Mouse (Mus musculus) heart, postnatal 14 days (tissue): ENCODE measurements at regions not wholly inside any gene's neighbourhood (a gene's known extent, or its start where the extent isn't known, plus 50 kb on each side); places are given as distances from the start of the nearest gene placed in this dataset.
A peak's percentile ranks its signal among the peaks of the same experiment; 100 is the strongest.

Experiments
- DNase-seq, 2 experiments: peaks; one replicate each; pipeline ENCODE4 v3.0.0; 2021 to 2022
- intact Hi-C: fragments of 180-260 bp; cut with DNase I; formaldehyde crosslinking; loops from one replicate; pipeline ENCODE4 v1.15.1; 2025

DNA sequence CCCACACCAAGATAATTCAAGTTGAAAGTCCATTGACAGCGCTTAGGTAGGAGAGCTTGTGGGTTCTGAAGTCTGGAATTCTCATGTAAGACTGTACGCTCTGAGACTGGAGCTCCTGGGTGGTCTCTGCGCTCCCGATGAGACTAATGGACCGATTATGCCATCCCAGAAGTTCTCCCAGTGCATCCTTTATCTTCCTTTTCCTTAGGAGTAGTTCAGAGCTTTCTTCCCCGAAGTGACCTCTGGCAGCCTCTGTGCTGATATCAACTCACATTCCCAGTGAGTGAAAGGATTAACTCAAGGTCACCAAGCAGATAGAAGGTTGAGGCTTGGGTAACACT, 320.7 kb upstream of the Jarid2 start:
- intact Hi-C loops = no loop called here
- no peak for DNase-seq

DNA sequence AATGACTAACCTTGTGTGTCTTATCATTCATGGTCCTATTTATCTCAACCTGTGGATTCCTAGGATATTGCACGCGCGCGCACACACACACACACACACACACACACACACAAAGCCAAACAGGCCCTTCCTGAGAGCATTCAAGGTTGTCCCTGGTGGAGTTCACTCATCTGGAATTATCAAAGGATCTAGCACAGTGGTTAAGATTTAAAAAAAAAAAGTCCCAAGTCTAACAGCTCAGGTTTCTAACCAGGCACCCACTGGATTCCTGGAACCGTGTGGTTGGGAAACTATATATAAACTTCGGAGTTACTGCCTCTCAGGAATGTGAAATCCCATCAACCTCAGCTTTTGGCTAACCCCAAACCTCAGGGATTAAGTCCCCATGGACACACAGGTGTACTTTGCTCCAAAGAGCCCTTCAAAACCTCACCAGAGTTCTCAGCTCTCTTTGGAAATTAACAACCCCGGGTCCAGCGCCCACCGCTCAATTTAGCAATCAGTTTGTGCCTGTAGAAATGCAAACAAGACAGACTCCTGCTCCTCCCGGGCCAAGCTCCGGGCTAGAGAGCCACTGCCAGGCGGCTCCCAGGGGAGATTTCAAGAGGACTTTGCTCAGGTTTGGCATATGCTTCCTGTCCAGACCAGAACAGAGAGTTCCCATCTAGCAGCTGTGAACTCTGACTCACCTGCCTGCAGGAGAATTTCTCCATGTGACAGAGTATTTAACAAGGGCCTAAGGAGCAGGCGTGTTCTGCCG, 320.1 kb upstream of the Jarid2 start:
- DNase-seq = peak; percentile 51 to 55
- intact Hi-C loops = no loop called here

DNA sequence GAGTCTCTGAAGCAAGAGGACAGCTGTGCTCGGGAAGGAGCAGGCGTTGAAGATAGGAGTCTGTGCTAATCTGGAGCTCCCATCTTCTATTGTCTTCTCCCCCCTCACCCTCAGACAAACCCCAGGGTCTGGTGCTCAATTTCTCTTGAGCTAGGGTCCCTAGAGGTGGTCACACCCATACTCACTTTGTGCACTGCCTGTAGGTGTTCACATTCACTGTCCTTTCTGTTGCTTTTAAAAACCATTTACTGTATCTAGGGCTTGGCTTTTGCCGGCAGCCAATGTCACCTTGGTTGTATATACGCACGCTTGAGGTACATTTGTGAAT, 319.6 kb upstream of the Jarid2 start:
- intact Hi-C loops = loop anchor here (5.0 kb wide), 1 partner anchor 318 kb away; the partner anchor contains the start of gene Jarid2
- DNase-seq = no peak

DNA sequence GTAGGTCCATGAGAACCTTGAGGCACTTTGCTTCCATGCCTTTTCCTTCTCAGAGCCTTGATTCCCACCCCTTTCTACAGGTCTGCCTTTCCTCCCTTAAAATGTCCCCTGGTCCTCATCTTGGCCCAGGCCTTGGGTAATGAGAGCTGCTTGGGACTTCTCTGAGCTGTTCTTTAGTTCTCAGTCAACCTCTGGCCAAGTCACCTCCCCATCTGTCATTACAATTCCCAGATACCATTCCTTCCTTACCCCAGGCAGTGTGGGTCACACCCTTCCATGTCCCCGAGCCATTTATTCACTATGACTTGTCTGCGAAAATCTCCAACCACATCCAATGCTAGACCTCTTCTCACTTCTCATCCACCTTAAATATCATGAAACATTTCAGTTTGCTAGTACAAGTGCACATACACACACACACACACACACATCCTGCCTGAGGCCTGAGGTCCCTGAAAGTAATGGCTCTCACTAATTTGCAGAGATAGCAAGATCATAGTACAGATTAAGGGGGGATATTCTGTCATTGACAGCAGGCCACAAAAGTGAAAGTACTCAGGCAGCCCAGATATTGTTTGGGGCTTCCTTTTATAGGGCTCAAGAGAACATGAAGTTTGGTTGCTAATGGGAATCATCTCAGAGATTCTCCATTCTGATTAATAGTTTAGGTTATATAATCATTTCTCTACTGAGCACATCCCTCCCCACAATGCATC, 317.3 kb upstream of the Jarid2 start:
- intact Hi-C loops = loop anchor here (5.0 kb wide), 1 partner anchor 315 kb away; the partner anchor contains the start of gene Jarid2
- DNase-seq = no peak

DNA sequence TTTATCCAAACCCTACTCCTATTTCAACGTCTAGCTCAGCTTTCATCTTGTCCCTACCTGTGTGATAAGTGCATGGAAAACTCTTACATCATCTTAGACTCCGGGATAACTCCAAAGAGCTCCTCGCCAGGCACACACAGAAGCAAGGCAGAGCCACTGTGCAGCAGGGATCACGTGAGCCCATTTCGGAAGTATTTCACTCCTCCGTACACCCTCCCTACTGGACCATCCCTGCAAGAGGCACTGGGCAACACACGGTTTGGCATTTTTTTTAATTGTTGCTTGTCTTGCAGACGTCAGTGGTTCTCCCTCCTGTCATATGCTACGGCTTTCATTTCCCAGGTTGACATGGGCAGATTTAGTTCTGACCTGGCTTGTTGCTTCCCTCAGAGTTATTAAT, 316.0 kb upstream of the Jarid2 start:
- DNase-seq = no peak
- intact Hi-C loops = loop anchor here (5.0 kb wide), 1 partner anchor 314 kb away; the partner anchor contains the start of gene Jarid2

DNA sequence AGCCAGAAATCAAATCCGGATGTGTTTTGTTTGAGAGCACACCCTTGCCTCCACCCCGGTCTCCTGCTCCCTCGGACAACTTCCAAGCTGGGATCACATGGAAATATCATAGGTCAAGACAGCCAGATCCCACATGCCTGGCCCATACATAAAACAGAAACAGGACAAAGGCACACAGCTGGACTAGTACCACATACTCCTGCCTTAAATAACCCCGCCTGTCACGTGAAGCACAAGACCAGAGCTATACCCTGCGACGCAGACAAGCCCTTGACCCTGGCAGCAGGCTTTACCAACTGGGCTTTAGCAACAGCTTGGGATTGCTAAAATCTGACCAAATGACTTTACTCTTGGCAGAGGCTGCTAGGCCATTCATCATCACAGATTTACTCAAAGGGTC, 313.3 kb upstream of the Jarid2 start:
- intact Hi-C loops = no loop called here

DNA sequence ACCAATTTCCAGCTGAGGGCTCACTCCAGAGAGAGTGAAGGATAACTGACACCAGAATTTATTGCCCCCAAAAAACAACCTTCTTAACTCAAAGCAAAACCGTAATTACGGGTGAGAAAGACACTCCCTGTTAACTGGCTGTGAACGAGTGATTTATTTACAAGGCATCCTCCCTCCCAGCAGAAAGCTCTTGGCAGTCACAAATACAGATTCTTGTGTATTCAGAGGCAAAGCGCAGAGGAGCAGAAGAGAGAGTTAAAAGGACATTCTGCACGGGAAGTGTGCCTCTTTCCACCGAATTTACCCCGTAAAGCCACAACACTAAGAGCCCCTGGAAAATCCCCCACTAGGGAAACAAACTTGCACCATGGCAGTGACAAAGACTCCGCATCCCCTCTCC, 312.3 kb upstream of the Jarid2 start:
- no peak for DNase-seq
- intact Hi-C loops = no loop called here

More for the DNA sequence above, 313.3 kb upstream of the Jarid2 start:
- DNase-seq = peak in 1 of 2 experiments; percentile 38

DNA sequence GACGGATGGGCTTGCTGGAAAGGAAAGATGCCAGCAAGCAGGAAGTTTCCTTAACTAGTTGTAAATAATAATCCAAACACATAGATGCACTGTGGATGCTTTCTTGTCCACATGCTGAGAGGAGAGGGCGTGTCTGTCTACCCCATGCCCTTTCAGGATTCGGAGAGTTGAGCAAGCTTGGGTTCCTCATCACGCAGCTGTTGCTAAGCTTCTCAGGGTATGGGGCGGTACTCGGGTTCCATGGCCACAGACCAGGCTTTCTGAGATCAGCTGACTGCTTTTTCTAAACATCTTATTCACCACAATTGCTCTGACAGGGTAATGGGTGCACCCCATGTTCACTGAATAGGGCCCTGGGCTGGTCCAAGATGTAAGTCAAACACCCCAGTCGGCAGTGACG, 310.2 kb upstream of the Jarid2 start:
- intact Hi-C loops = no loop called here
- DNase-seq = no peak

DNA sequence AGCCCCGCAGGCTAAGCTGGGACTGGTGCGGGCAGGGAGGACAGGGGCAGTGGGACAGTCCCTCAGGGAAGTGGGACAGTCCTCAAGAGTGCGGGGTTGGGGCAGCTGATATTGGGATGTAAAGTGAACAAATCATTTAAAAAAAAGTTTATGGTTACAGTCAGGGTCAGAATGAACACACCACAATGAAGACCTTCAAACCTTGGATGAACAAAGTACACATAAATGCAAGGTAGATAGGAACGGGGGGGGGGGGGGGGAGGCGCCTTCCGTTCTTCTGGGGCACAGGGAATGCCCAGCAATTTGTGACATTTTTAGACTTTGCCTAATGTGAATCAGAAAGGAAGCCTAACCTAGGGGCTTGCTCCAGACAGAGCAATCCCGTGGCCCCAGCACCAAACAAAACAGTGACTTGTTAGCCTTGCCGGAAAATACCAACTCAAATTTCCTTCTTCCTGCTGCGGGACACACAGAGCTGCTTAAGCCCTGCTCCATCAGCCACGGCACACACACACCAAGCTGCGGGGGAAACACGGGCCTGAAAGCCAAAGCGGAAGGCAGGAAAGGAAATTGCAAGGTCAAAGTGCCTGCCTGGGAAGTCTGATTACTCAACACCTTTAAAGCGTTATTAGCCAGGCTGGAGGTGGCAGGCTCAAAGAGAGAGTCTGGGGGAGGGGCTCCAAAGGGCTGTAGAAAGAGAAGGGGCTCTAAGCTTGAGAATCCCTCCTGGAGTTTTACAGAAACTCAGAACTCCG, 309.6 kb upstream of the Jarid2 start:
- intact Hi-C loops = no loop called here

DNA sequence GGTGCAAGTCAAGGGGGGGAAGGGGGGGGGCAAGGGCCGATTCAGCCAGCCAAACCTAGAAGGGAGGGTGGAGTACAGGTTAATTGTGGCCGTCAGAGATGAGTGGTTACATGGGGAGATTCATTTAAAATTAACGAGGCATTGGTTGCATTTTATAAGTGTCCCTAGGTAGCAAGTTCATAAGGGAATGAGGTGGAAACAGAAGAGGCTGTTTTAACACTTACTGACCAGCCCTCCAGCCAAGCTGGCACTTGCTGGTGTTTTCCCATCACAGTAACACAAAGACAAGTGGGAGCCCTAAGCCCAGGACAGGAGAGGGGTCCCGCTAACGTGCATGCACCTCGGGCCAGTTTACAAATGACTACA, 309.1 kb upstream of the Jarid2 start:
- DNase-seq = no peak
- intact Hi-C loops = no loop called here

More for the DNA sequence above, 309.6 kb upstream of the Jarid2 start:
- peak; percentile 33 to 41 for DNase-seq

DNA sequence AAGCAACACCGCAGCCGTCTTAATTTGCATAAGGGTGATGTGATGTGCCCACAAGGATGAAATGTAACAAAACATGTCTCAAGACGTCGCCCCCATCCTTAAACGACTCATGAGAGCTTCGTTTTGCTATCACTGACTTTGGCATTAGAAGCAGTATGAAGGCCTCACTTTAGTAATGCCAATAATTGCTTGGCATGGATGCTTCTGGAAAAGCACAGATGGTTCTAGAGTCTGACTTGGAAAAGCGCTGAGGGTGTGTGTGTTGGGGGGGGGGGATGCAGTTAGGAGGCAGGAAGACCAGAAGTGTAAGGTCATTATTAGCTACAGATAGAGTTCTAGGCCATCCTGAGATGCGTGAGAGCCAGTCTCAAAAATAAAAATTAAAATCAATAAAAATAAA, 308.3 kb upstream of the Jarid2 start:
- intact Hi-C loops = no loop called here
- no peak for DNase-seq

DNA sequence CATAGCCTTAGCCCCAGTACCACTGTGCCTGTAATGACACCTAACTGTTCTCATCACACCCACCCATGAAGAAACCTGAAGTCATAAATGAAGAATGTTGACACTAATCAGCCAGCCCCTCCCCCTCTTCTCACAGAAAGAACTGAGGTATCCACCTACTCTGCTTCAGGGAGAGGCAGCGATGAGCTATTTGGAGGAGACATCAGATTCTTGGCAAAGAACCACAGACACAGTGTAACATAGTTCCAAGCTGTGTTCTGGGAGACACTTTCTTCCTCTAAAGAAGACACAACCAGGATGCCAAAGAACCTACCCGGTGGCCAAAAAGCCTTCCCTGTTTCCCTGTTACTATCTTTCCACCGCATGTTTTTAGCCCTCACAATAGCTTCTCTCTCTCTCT, 307.8 kb upstream of the Jarid2 start:
- intact Hi-C loops = no loop called here
- DNase-seq = no peak

DNA sequence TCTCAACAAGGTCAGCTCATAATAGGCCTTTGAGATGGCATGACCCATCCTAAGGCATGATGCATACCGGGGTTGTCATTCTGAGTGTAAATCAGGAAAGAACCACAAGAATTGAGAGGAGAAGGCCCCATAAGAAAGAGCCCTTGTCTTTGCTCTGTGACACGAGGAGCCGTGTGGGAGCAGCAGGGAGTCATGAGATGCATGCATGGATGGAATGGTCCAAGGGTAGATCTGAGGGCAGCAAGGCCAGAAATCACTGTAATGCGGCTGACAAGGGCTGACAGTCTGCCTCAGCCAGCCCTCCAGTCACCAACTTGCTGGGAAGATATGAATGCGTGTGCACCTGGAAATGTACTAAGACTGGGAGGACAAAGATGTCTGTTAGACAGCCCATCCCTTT, 307.4 kb upstream of the Jarid2 start:
- intact Hi-C loops = no loop called here
- no peak for DNase-seq

DNA sequence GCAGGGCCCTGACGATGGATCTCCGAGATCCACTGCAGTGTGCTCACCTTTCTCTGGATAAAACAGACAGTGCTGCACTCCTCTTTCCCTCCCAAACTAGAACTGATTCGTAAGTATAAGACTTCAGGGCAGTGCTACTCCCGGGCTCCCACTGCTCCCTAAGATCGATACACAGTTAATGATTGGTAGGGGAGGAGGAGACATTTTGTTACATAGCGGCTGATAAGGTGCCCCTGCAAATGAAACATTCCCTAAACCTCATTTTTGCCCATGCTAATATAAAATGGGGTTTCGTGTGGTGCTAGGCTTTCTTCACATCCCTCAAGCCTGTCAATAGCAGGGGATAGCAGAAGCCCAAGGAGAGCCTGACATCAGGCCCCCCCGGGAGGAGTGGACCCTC, 298.8 kb upstream of the Jarid2 start:
- intact Hi-C loops = no loop called here
- no peak for DNase-seq

DNA sequence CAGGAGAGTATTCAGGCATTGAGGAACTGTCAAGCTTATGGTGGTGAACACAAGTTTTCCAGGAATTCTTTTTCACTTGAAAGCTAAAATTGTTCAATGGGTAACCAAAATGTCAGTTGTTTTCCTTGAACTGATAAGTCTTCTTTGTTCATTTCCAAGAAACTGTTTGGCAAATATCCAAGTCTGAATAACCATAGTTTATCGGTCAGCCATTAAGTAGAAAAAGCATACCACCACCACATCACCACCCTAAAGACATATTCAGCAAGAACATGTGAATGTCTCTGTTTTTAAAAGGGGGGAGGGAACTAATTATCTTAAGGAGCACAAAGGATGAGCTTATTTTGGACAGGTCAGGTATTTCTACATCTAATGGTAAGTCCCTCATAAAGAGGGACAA, 291.6 kb upstream of the Jarid2 start:
- intact Hi-C loops = no loop called here
- no peak for DNase-seq

DNA sequence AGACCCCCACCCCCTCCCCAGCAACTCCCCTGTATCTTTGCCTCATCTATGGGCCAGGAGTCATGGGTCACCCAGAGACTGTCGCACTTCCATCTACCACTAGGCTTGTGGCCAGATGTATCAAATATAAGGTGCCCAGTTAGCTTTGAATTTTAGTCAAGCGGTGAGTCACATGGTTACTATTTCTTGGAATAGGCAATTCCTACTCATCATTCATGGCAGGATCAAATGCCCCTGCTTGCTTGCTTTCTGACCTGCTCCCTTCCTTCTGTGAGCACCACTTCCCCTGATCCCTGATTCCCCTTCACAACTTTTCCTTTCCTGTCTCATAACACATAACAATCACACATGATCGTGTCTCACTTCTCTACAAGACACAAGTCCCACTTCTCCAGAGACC, 288.2 kb upstream of the Jarid2 start:
- intact Hi-C loops = no loop called here
- DNase-seq = no peak

DNA sequence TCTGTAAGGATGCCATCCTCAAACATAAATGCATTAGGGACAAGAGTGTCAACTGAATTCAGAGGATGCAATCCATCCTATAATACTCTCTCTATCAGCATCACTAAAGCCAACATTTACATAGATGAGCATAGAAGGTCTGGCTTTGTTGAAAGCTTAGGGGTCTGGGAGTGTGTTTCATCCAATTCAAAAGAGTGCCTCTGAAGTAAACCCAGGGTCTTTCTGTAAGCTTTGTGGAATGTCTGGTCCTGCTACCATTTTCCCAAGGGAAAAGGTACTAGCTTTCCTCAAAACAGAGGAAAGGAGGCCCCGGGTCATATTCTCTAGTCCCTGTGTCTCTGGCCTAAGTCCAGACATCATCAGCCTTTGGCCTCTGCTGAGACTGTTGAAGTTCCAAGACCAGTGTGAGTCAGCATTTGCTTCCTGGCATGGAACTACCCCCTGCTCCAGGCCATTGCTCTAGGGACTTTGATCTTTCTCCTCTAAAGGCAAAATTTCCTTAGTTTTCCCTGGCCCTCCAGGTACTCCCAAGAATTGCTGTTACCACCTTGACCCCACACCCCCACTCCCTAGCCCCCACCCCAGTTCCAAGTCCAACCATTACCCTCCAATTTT, 280.0 kb upstream of the Jarid2 start:
- intact Hi-C loops = no loop called here
- DNase-seq = peak; percentile 34 to 55

DNA sequence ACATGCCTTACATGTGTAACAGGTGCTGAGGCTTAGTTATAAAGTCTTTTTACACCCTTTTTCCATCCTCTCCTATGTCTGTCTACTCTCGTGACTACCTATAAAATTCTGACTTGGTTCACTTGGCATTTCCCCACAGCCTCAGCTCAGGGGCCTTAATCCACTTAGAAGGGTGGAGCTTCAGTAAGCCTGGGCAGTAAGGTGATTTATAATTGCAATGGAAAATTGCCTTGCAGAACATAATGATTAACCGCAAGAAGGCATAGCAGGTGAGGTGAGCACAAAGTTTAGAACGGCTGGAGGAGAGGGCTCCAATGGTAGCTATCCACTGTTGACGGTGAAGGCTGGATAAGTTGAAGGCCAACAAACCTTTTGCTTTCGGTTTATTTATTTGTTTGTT, 278.1 kb upstream of the Jarid2 start:
- intact Hi-C loops = no loop called here
- no peak for DNase-seq

DNA sequence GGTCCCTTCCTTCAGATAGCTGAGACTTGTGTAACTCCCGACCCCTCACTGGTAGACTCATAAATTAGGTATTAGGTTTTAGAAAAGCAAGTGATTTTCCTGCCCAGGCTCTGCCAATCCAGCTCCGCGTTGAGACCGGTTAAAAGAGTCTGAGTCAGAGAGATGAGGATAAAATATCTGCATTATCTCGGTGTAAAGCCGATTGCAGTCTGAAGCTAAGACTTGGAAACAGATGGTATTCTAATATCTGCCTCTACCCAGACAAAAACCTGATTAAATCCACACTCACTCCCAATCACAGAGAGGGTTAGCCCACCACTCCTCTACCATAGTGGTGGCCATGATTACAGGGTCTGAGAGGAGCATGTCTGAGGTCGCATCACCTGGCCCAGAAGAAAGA, 276.1 kb upstream of the Jarid2 start:
- intact Hi-C loops = no loop called here

DNA sequence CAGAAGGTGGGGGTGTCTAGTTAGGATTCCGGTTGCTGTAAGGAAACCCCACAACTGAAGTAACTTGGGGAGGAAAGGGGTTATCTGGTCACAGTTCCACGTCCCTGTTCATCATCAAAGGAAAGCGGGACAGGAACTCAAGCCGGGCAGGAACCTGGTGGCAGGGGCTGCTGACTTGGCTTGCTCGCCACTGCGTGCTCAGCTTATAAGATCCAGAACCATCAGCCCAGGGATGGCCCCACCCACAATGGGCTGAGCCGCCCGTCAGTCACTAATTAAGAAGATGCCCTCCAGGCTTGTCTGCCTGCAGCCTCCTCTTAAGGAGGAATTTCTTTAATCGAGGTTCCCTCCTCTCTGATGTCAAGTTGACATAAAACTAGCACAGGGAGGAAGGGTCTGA, 275.1 kb upstream of the Jarid2 start:
- DNase-seq = no peak
- intact Hi-C loops = no loop called here

More for the DNA sequence above, 276.1 kb upstream of the Jarid2 start:
- no peak for DNase-seq

DNA sequence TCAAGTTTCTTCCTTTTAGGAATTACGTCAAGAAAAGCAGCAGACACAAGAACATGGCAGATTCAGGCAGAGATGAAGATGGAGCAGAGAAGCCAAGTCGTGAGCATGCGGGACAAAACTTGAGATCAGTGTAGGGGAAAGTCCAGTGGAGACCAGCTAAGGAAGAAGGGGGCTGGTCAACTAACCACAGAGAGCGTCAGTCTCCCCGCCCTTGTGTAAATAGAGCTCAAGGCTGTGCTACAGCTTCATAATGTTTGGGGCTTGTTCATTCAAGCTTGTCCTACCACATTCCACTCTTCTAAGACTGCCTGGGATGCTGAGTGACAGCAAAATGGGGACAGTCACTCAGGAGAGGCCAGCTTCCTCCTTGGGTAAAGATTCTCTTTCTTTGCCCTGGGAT, 274.1 kb upstream of the Jarid2 start:
- intact Hi-C loops = no loop called here
- no peak for DNase-seq
